Mouse (Mus musculus): Measurements from ENCODE around the gene Rpl10. TPM values are rescaled to one million over a fixed set of nuclear protein-coding genes. Genes with fewer than 3 reads are reported as not detected.

The Rpl10 gene
- polyA plus RNA-seq, 1 experiment from 2014 or later, result 838 TPM

DNA sequence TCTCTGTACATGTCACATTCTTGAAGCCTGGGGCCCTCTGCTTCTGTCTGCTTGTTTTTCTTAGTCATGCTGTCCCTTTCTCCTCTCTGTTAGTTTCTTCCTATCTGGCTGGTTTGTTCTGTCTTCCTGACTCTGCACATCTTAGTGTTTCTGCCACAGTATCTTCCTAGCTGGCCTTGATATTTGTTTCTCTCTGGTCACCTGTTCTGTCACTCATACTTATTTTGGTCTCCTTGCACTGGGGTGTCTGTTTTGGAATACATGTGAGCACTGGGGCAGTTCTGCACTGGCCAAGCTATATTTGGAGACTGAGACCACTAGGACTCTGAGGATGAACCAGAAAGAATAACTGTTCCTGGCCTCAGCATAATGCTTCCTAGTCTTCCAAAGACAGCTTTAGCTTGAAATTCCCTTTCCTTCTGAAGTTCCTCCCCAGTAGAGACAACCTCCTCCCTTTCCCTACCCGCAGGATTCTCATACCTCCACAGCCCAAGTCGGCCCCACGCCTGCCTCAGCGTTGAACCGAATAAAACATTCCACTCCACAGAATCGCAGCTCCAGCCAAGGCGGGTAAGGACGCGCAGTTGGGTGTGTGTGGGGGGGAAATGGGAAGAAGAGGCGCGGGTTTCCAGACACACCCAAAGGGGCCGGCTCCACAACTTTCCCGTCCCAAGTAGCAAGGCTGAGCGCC lies 10.6 kb downstream of the Rpl10 start:
- no peak for DNase-seq (ENCODE audit: low spot score)

DNA sequence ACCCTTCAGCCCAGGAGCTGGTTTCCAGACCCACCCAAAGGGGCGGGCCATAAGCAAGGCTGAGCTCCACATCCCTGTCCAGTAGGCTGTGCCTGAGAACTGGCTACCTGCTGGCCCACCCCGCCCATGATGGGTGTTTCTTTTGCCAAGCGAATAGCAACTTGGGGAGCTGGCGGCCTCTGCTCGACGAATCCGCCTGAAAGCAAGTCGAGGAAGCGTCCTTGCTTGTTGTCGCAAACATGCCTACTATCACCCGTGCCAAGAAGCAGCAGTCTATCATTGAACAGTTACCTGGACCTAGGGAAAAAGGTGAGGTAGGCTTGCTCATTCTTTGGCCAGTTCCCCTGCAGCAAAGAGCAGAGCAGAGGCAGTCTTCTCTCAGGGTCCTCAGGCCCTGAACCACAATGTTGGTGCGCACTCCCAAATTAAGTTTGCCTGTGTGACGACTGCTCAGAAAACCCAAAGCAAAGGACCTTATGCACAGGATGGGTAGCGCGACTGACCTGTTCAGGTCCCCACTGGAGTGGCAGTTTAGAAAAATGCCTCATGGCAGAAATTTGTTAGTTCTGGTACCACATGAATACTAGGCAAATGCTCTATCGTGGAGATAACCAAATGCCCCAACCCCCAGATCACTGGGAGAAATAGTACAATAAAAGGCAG lies 11.3 kb downstream of the Rpl10 start, which contains the start of the genes Taz and Dnase1l1:
Taz (plus strand) TSS at position 181 of the 663 bp plus-strand sequence.
Dnase1l1 (minus strand) TSS at position 606 of the 663 bp plus-strand sequence.
- DNase-seq (ENCODE audit: low spot score), result peak; percentile 54

DNA sequence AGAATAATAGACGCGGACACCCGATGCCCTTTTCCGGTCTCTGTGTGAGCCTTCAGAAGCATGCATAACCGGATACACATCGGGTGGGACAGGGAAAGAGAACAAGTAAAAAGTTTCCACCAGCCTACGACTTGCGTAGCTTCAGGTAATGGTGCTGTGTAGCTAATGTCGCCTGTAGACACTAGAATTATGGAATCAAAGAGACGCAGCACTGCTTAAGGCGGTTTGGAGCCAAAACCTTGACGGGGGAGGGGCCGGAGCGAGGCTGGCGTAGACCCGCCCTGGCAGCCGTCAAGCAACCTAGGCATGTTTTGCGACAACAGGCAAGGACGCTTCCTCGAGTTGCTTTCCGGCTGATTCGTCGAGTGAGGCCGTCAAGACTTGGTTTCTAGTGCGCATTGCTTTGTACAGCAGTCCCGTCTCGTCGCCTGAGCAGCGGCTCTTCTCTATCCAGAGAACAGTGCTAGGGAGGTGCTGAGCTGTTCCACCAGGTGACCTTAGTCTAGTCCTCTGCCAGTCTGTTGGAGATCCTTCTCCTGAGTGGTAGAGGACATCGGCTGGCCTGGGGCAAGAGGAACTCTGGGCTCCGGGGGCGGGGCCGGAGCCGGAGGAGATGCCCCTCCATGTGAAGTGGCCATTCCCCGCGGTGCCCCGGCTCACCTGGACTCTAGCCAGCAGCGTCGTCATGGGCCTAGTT lies 11.9 kb downstream of the Rpl10 start:
- peak; percentile 88 for DNase-seq (ENCODE audit: low spot score)

DNA sequence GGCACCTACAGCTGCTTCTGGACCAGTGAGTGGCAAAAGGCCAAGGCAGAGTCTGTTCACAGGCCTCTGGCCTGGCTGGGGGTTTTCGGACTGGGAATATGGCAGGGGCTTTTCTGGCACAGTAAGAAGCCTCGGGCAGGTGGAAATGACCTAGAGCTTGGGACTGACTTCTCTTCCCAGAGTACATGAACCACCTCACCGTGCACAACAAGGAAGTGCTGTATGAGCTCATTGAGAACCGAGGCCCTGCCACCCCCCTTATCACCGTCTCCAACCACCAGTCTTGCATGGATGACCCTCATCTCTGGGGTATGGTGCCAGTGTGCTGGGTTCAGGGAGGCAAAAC lies 12.5 kb downstream of the Rpl10 start:
- DNase-seq (ENCODE audit: low spot score), result no peak

DNA sequence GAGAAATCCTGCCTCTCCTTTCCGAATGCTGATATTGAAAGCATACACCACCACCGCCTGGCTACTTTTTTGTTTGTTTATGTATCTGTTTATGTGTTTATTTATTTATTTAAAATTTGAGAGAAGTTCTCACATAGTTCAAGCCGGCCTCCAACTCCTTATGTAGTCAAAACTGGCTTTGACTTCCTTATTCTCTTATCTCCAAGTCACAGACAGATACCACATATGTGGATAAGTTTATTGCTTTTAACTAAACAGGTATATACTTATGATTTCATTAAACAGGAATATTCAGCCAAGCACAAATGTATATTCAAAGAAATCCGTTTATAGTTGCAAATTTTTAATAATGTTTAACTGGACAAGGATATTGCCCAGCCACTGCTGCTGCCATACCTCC lies 22.8 kb downstream of the Rpl10 start:
- no peak for DNase-seq (ENCODE audit: low spot score)

DNA sequence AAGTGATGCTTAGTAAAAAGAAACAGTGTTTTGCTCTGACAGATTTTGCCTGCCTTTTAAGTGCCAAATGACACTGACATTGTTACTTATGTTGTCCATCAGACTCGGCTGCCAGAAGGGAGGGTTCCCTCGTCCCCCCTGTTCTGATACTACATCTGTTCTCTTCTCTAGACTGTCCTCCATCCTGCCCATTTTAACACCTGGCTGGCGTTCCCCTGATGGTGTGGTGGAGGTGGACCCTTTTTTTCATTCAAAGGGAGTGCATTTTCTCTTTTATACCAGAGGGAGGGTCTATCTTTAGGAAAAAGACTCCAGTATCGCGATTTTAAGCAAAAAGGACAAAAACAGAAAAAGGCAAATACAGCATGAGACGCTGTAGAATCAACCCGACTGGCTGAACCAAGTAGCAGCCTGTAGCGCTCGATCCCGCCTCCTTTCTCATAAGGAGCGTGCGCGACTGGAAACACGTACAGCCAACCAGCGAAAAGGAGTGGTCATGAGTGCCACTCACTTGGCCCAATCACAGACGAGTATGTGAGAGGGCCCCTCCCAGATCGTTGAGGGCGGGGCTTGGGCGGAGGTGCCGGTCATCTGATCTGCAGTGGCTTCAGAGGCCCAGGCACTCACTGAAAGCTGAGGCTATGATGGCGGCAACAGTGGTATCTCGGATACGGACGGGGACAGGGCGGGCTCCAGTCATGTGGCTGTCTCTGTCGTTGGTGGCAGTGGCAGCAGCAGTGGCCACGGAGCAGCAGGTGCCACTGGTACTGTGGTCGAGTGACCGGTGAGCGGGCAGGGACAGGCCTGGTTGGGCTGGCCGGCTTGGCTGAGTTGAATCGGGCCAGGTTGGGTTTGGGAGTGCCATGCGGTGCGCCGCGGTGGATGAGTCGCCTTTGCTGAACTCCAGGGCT lies 26.2 kb downstream of the Rpl10 start, which contains the start of gene Atp6ap1:
Atp6ap1 (plus strand) TSS at position 560 of the 911 bp plus-strand sequence.
- peak; percentile 88 for DNase-seq (ENCODE audit: low spot score)

DNA sequence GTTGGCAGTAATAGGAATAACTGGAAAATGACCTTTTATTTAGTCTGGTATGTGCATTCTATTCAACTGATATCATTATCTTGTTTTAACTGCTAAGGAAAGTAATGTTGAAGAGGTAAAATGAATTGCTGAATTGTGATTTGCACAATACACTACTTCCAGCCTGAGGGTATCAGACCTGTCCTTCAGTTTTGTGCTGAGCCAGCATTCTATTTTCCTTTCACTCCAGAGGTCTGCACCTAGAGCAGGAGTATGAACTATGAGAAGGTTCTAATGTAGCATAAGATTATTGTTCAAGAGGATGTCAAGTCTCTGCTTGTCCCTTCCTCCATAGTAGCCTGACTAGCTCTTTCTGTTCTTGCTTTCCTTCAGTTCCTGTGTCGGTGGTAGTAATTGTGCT lies 27.7 kb downstream of the Rpl10 start:
- DNase-seq (ENCODE audit: low spot score), result no peak

DNA sequence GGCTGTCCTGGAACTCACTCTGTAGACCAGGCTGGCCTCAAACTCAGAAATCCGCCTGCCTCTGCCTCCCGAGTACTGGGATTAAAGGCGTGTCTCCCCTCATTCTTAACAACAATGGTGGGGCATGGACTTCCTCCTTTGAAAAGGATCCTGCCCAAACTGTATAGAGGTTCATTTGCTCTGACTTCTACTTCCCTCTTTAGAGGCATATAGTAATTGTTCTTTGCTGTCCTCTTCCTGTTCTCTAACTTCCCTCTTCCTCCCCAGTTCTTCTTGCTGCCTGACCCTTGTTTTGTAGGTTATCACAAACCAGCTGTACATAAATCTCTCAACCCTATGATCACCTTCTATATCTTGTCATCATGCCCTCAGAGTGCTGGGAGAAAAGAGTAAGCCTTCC lies 29.1 kb downstream of the Rpl10 start:
- DNase-seq (ENCODE audit: low spot score), result no peak

DNA sequence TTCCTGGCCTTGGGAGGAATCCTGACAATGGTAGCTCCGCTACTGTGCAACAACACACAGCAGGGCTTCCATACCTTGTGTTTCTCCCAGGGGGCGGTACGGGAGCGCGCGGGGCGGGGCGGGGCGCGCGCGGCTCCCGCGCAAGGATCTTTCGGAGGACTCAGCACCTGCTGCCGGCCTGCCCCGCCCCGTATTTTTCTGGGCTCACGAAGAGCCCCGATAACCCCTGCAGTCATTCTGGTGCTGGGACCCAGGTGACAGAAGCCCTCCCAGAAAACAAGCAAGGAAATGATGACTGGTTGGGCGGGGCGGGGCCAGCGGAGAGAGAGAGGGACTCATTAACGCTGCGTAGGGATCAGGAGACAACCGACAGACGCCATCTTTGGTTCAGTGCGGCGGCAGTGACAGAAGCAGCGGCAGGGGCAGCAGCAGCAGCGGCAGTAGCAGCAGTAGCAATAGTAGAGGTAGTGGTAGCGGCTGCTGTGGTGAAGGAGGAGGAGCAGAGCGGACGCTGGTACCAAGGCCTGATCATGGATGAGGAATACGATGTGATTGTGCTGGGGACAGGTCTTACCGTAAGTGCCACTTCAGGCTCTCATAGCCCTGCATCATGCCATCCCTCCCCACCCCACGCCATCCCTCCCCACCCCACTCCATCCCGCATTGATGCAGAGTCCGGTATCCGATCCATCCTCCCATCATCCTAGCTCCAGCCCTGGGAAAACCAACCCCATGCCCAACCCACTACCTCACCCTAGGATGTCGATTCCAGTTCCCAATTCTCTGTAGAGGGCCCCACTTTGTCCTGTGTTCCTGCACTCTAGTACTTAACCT lies 34.5 kb downstream of the Rpl10 start, which contains the start of gene Gdi1:
Gdi1 (plus strand) TSS at position 132 of the 834 bp plus-strand sequence.
- DNase-seq (ENCODE audit: low spot score), result peak; percentile 85

DNA sequence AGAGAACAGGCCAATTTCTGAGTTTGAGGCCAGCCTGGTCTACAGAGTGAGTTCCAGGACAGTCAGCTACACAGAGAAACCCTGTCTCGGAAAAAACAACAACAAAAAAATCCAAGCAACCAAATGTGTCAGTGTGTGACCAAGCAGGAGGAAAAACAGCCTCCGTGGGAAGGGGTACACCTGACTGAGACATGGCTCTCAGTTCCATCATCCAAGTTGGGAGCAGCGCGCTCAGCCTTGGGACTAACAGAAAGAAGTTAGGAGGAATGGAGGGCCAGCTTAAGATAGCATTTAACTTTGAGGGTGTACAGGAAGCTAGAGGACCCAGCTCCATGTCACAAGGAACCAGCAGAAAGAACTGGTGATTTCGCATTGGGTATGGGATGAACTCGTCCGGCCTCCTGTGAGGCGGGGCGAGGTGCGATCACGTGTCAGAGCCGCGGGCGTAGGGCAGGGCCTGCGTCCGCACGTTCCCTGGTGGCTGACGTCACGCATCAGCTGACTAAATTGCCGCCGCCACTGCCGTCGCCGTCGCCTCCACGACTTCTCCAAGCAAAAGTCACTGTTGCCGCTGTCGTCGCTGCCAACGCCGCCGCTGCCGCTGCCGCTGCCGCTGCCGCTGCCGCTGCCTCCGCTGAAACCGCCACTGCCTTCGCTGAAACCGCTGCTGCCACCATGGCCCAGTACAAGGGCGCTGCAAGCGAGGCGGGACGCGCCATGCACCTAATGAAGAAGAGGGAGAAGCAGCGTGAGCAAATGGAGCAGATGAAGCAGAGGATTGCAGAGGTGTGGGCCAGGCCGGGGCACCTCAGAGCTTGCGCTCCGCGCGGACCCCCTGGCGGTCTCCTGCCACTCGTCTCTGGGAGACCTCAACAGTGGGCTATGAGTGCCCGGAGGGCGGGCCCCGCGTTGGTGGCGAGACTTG lies 42.2 kb downstream of the Rpl10 start, which contains the start of gene Fam50a:
Fam50a (plus strand) TSS at position 494 of the 925 bp plus-strand sequence.
- DNase-seq (ENCODE audit: low spot score), result peak; percentile 89

Small RNA genes within 50 kb of the gene (microRNA-seq; reads per million reads assigned to microRNA genes)
- not detected for gene Mir7091 (ENCODE audit: borderline number of aligned reads)
- not detected for gene Mir7092 (ENCODE audit: borderline number of aligned reads)

Other genes with a start within 250 kb of the Rpl10 start
- 33.4 and 36.2 TPM in 2 replicates for gene Irak1, start 246.9 kb upstream of the Rpl10 start, polyA plus RNA-seq (2015; fragmentation: Nextera tagmentation; extraction: Ambion mirVana)
- not detected in 2 replicates for gene Opn1mw, start 143.3 kb upstream of the Rpl10 start, polyA plus RNA-seq (2015; fragmentation: Nextera tagmentation; extraction: Ambion mirVana)
- gene Mecp2, start 135.4 kb upstream of the Rpl10 start, polyA plus RNA-seq (2015; fragmentation: Nextera tagmentation; extraction: Ambion mirVana), result 16.6 and 16.7 TPM in 2 replicates
- not detected in 2 replicates for gene Tex28, start 103.0 kb upstream of the Rpl10 start, polyA plus RNA-seq (2015; fragmentation: Nextera tagmentation; extraction: Ambion mirVana)
- 0.51 and 0.52 TPM in 2 replicates for gene Tktl1, start 93.6 kb upstream of the Rpl10 start, polyA plus RNA-seq (2015; fragmentation: Nextera tagmentation; extraction: Ambion mirVana)
- 108 and 110 TPM in 2 replicates for gene Flna, start 21.0 kb upstream of the Rpl10 start, polyA plus RNA-seq (2015; fragmentation: Nextera tagmentation; extraction: Ambion mirVana)
- 19.6 and 22.5 TPM in 2 replicates for gene Emd, start 16.1 kb upstream of the Rpl10 start, polyA plus RNA-seq (2015; fragmentation: Nextera tagmentation; extraction: Ambion mirVana)
- gene Taz, start 11.1 kb downstream of the Rpl10 start, polyA plus RNA-seq (2015; fragmentation: Nextera tagmentation; extraction: Ambion mirVana), result 66.0 and 71.6 TPM in 2 replicates
- gene Dnase1l1, start 11.5 kb downstream of the Rpl10 start, polyA plus RNA-seq (2015; fragmentation: Nextera tagmentation; extraction: Ambion mirVana), result 8.1 and 9.0 TPM in 2 replicates
- 87.8 and 92.3 TPM in 2 replicates for gene Atp6ap1, start 26.3 kb downstream of the Rpl10 start, polyA plus RNA-seq (2015; fragmentation: Nextera tagmentation; extraction: Ambion mirVana)
- gene Gdi1, start 34.2 kb downstream of the Rpl10 start, polyA plus RNA-seq (2015; fragmentation: Nextera tagmentation; extraction: Ambion mirVana), result 104 and 107 TPM in 2 replicates
- 58.4 and 60.2 TPM in 2 replicates for gene Fam50a, start 42.2 kb downstream of the Rpl10 start, polyA plus RNA-seq (2015; fragmentation: Nextera tagmentation; extraction: Ambion mirVana)
- gene Plxna3, start 58.3 kb downstream of the Rpl10 start, polyA plus RNA-seq (2015; fragmentation: Nextera tagmentation; extraction: Ambion mirVana), result 0.83 and 0.96 TPM in 2 replicates
- gene Lage3, start 82.8 kb downstream of the Rpl10 start, polyA plus RNA-seq (2015; fragmentation: Nextera tagmentation; extraction: Ambion mirVana), result 123 and 138 TPM in 2 replicates
- 58.7 and 63.1 TPM in 2 replicates for gene Ubl4a, start 102.4 kb downstream of the Rpl10 start, polyA plus RNA-seq (2015; fragmentation: Nextera tagmentation; extraction: Ambion mirVana)
- gene Slc10a3, start 102.5 kb downstream of the Rpl10 start, polyA plus RNA-seq (2015; fragmentation: Nextera tagmentation; extraction: Ambion mirVana), result 19.8 and 20.1 TPM in 2 replicates
- 22.7 and 23.2 TPM in 2 replicates for gene Fam3a, start 122.5 kb downstream of the Rpl10 start, polyA plus RNA-seq (2015; fragmentation: Nextera tagmentation; extraction: Ambion mirVana)
- 22.7 and 25.1 TPM in 2 replicates for gene Ikbkg, start 122.5 kb downstream of the Rpl10 start, polyA plus RNA-seq (2015; fragmentation: Nextera tagmentation; extraction: Ambion mirVana)
- gene G6pdx, start 158.4 kb downstream of the Rpl10 start, polyA plus RNA-seq (2015; fragmentation: Nextera tagmentation; extraction: Ambion mirVana), result 38.7 and 43.8 TPM in 2 replicates
- gene Gm6880, start 210.6 kb downstream of the Rpl10 start, polyA plus RNA-seq (2015; fragmentation: Nextera tagmentation; extraction: Ambion mirVana), result not detected in 2 replicates